Mouse (Mus musculus) ES-E14 (cell line): Measurements from ENCODE around the gene Cnga4.

Experiments used
- ZC3H11A ChIP-seq: IDR thresholded peaks from 2 replicates; pipeline ENCODE4 v1.6.1; 2012; ENCODE audit warnings: low read depth, mild to moderate bottlenecking, inconsistent platforms, low read length, borderline replicate concordance
- ZNF384 ChIP-seq: IDR thresholded peaks from 2 replicates; pipeline ENCODE4 v1.6.1; 2012; ENCODE audit warnings: low read depth, low read length, inconsistent platforms

DNA sequence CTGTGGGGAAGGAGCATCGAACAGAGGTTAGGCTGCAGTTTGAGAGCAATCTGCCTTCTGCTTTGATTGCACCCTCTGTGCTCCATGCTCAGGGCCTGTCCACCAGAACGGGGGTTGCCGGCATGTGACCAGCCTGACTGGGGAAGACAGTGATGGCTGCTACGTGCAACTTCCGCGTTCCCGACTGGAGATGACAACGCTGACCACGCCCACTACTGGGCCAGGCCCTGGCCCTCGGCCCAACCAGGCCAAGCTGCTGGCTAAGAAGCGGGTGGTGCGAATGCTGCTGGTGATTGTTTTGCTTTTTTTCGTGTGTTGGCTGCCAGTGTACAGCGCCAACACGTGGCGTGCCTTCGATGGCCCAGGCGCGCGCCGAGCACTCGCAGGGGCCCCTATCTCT, 30.4 kb downstream of the Cnga4 start:
- TF ChIP-seq ZC3H11A (no peak), ZNF384 (no peak)
